Mouse (Mus musculus) thymus, postnatal 4 days (tissue): ENCODE results near the gene Btg2.

Experiments
- DNase-seq: peaks from one replicate; pipeline ENCODE4 v3.0.0; 2021

The Btg2 gene

GRCm38 (mm10) chr1:134097956-134098725 lies 19.2 kb upstream of the Btg2 start:
- no peak for DNase-seq

GRCm38 (mm10) chr1:134097080-134097855 lies 18.3 kb upstream of the Btg2 start:
- no peak for DNase-seq

GRCm38 (mm10) chr1:134096264-134096934 lies 17.5 kb upstream of the Btg2 start:
- peak; percentile 32 for DNase-seq

GRCm38 (mm10) chr1:134095721-134096120 lies 16.8 kb upstream of the Btg2 start:
- DNase-seq, result no peak

- DNase-seq, result peak; percentile 18
Observed at GRCm38 (mm10) chr1:134095033-134095612, 16.2 kb upstream of the Btg2 start.

GRCm38 (mm10) chr1:134093771-134094526 lies 15.0 kb upstream of the Btg2 start:
- peak; percentile 43 for DNase-seq

GRCm38 (mm10) chr1:134092852-134093770 lies 14.2 kb upstream of the Btg2 start:
- DNase-seq, result peak; percentile 87

GRCm38 (mm10) chr1:134092368-134092767 lies 13.4 kb upstream of the Btg2 start:
- DNase-seq, result no peak

- no peak for DNase-seq
Observed at GRCm38 (mm10) chr1:134091851-134092250, 12.9 kb upstream of the Btg2 start.

- DNase-seq, result no peak
Observed at GRCm38 (mm10) chr1:134089074-134089473, 10.2 kb upstream of the Btg2 start.

GRCm38 (mm10) chr1:134086811-134087398 lies 8.0 kb upstream of the Btg2 start:
- DNase-seq, result no peak

- no peak for DNase-seq
Observed at GRCm38 (mm10) chr1:134086017-134086416, 7.1 kb upstream of the Btg2 start.

- DNase-seq, result no peak
Observed at GRCm38 (mm10) chr1:134084128-134084527, 5.2 kb upstream of the Btg2 start.

- no peak for DNase-seq
Observed at GRCm38 (mm10) chr1:134083676-134084075, 4.8 kb upstream of the Btg2 start.

- DNase-seq, result peak; percentile 45
Observed at GRCm38 (mm10) chr1:134082987-134083516, 4.1 kb upstream of the Btg2 start.

GRCm38 (mm10) chr1:134080881-134081450 lies 2.0 kb upstream of the Btg2 start:
- DNase-seq, result no peak

GRCm38 (mm10) chr1:134080406-134080805 lies 1.5 kb upstream of the Btg2 start:
- DNase-seq, result peak; percentile 17

GRCm38 (mm10) chr1:134079477-134080163 lies 700 bp upstream of the Btg2 start:
- DNase-seq, result peak; percentile 65

- DNase-seq, result peak; percentile 56
Observed at GRCm38 (mm10) chr1:134078061-134078795, 692 bp downstream of the Btg2 start.
